ENCODE assay signal across 9 mouse cellular contexts in genomic region chr6:135197446-135197845, GRCm38 (mm10). TPM values are rescaled to one million over a fixed set of nuclear protein-coding genes. Genes with fewer than 3 reads are reported as not detected.
DNase-seq lines count a peak whose midpoint lies in the region; ATAC-seq and TF ChIP-seq lines count a peak whose summit lies in the region.
"Had no signal": no experiment of that assay in that cellular context is flagged by ENCODE, and none has a peak within 500 bp of the region (broad histone marks: within the 10 kb centered on the region; RNA-seq: fewer than 3 reads in every experiment).

No protein-coding gene starts in this region.

- TF ChIP-seq CTCF in E14TG2a.4 (conservative IDR thresholded peaks at IDR 0.05; ENCODE audit: low read length) = no peak

- H3K9ac ChIP-seq in heart, embryonic 11.5 days (ENCODE audit: low read depth, low read length) = peak overlapping the region; percentile 87
- H3K9ac ChIP-seq in forebrain, embryonic 13.5 days = peak overlapping the region; percentile 92
- H3K9ac ChIP-seq in liver, embryonic 15.5 days = peak overlapping the region; percentile 97

- H3K4me1 ChIP-seq in heart, embryonic 11.5 days (ENCODE audit: control insufficient read depth, insufficient read depth, low read length) = peaks cover 9% of the 10 kb centered on the region; the same call in 1 of the 2 replicates
- peaks cover 35% of the 10 kb centered on the region for H3K4me1 ChIP-seq in E14TG2a.4 (replicated peaks; ENCODE audit: low read depth, low read length)
- H3K4me1 ChIP-seq in forebrain, embryonic 13.5 days = peaks cover 24% of the 10 kb centered on the region
- H3K4me1 ChIP-seq in liver, embryonic 15.5 days (replicated peaks) = peaks cover 66% of the 10 kb centered on the region

- 24% methylated on average over 7 of the region's 7 CpGs for WGBS in heart, embryonic 11.5 days (ENCODE audit: insufficient replicate concordance)
- WGBS in forebrain, embryonic 13.5 days = 21% methylated on average over 7 of the region's 7 CpGs
- 9% methylated on average over 7 of the region's 7 CpGs for WGBS in liver, embryonic 15.5 days (ENCODE audit: insufficient replicate concordance)

- DNase-seq in heart, postnatal 14 days = no peak
- no peak for DNase-seq in left cerebral cortex, adult 8-10 months (ENCODE audit: low spot score in 2 of 2)
- DNase-seq in layer of hippocampus, adult 11-12 months (ENCODE audit: low spot score) = no peak
- DNase-seq in ovary, postnatal 10 days (ENCODE audit: low spot score) = no peak

- H3K9me3 ChIP-seq in heart, embryonic 11.5 days (replicated peaks; ENCODE audit: control insufficient read depth, low read length) = no peaks in the 10 kb centered on the region
- no peaks in the 10 kb centered on the region for H3K9me3 ChIP-seq in E14TG2a.4 (ENCODE audit: low read length)
- no peaks in the 10 kb centered on the region for H3K9me3 ChIP-seq in forebrain, embryonic 13.5 days (replicated peaks)
- H3K9me3 ChIP-seq in liver, embryonic 15.5 days (replicated peaks) = no peaks in the 10 kb centered on the region

- H3K4me2 ChIP-seq in heart, embryonic 11.5 days = peak overlapping the region; percentile 95
- peak overlapping the region; percentile 89 for H3K4me2 ChIP-seq in forebrain, embryonic 13.5 days
- peak overlapping the region; percentile 73 for H3K4me2 ChIP-seq in liver, embryonic 15.5 days

- no peaks in the 10 kb centered on the region; the same call in 1 of the 2 replicates for H3K27me3 ChIP-seq in heart, embryonic 11.5 days (ENCODE audit: control insufficient read depth, insufficient read depth, low read length)
- peaks cover 21% of the 10 kb centered on the region for H3K27me3 ChIP-seq in E14TG2a.4 (ENCODE audit: insufficient read depth, low read length)
- no peaks in the 10 kb centered on the region for H3K27me3 ChIP-seq in forebrain, embryonic 13.5 days
- no peaks in the 10 kb centered on the region for H3K27me3 ChIP-seq in liver, embryonic 15.5 days

- H3K36me3 ChIP-seq in heart, embryonic 11.5 days (ENCODE audit: control insufficient read depth, insufficient read depth, low read length) = no peaks in the 10 kb centered on the region
- no peaks in the 10 kb centered on the region for H3K36me3 ChIP-seq in E14TG2a.4 (ENCODE audit: insufficient read depth, low read length)
- no peaks in the 10 kb centered on the region for H3K36me3 ChIP-seq in forebrain, embryonic 13.5 days (ENCODE audit: poor library complexity, severe bottlenecking)
- peaks cover 30% of the 10 kb centered on the region for H3K36me3 ChIP-seq in liver, embryonic 15.5 days (replicated peaks)

- intact Hi-C loops in heart, postnatal 14 days (cut with DNase I) = no loop called here

- peak overlapping the region; percentile 79; the same call in 1 of the 2 replicates for H3K27ac ChIP-seq in heart, embryonic 11.5 days (ENCODE audit: low read depth, low read length)
- no peak overlapping the region for H3K27ac ChIP-seq in forebrain, embryonic 13.5 days
- H3K27ac ChIP-seq in liver, embryonic 15.5 days (replicated peaks) = peak overlapping the region; percentile 96

- H3K4me3 ChIP-seq in heart, embryonic 11.5 days (ENCODE audit: low read depth, low read length) = peak overlapping the region; percentile 84
- peak overlapping the region; percentile 86 for H3K4me3 ChIP-seq in E14TG2a.4 (replicated peaks; ENCODE audit: low read length)
- H3K4me3 ChIP-seq in forebrain, embryonic 13.5 days = peak overlapping the region; percentile 87
- H3K4me3 ChIP-seq in liver, embryonic 15.5 days (replicated peaks) = peak overlapping the region; percentile 93

- no peak for ATAC-seq in heart, embryonic 11.5 days (replicated peaks; ENCODE audit: insufficient number of reproducible peaks, low FRiP score, low TSS enrichment)
- ATAC-seq in forebrain, embryonic 13.5 days = no peak
- ATAC-seq in liver, embryonic 15.5 days (ENCODE audit: insufficient read depth) = peak; percentile 7; the same call in 1 of the 2 replicates

RNA-seq across cellular contexts. Expression of gene Fam234b, which starts 0.3 kb away (rescaled TPM):
- 11.2 and 11.3 TPM in 2 replicates for polyA plus RNA-seq in heart, embryonic 11.5 days (2014; fragmentation: Nextera tagmentation; extraction: Ambion mirVana)
- 1 to 10 TPM; 6.3 to 7.8 TPM for total RNA-seq in heart, postnatal 14 days (2021)
- polyA plus RNA-seq in forebrain, embryonic 13.5 days (2015; fragmentation: Nextera tagmentation; extraction: Ambion mirVana) = 53.4 and 62.2 TPM in 2 replicates
- polyA plus RNA-seq in liver, embryonic 15.5 days (2015; fragmentation: Nextera tagmentation; extraction: Ambion mirVana) = 30.3 and 34.4 TPM in 2 replicates
- total RNA-seq in left cerebral cortex, adult 8-10 months (2022) = 100 to 1,000 TPM; 149 to 164 (median 160) TPM

RNA-seq across cellular contexts. Expression of gene Hebp1, which starts 0.4 kb away (rescaled TPM):
- polyA plus RNA-seq in heart, embryonic 11.5 days (2014; fragmentation: Nextera tagmentation; extraction: Ambion mirVana) = 7.2 and 15.2 TPM in 2 replicates
- 10 to 100 TPM; 44.8 to 45.9 TPM for total RNA-seq in heart, postnatal 14 days (2021)
- 2.0 and 4.0 TPM in 2 replicates for polyA plus RNA-seq in forebrain, embryonic 13.5 days (2015; fragmentation: Nextera tagmentation; extraction: Ambion mirVana)
- 116 and 117 TPM in 2 replicates for polyA plus RNA-seq in liver, embryonic 15.5 days (2015; fragmentation: Nextera tagmentation; extraction: Ambion mirVana)
- 10 to 100 TPM; 48.6 to 60.9 (median 56.7) TPM for total RNA-seq in left cerebral cortex, adult 8-10 months (2022)

RNA-seq across cellular contexts. Expression of gene Gsg1, which starts 56.7 kb away (rescaled TPM):
- polyA plus RNA-seq in heart, embryonic 11.5 days (2014; fragmentation: Nextera tagmentation; extraction: Ambion mirVana) = 1.0 and 1.1 TPM in 2 replicates
- total RNA-seq in heart, postnatal 14 days (2021) = under 1 TPM in 1 of 2 experiments, not detected in 1; 0.86 TPM
- polyA plus RNA-seq in forebrain, embryonic 13.5 days (2015; fragmentation: Nextera tagmentation; extraction: Ambion mirVana) = 0.41 and 0.48 TPM in 2 replicates
- polyA plus RNA-seq in liver, embryonic 15.5 days (2015; fragmentation: Nextera tagmentation; extraction: Ambion mirVana) = 0.08 and 0.16 TPM in 2 replicates
- not detected for total RNA-seq in left cerebral cortex, adult 8-10 months (2022)
- polyA plus RNA-seq: CD4-positive, CD25-positive, alpha-beta regulatory T cell, adult 4 months had no signal
